Mouse (Mus musculus): ENCODE data around the gene Hoxa13. TPM values are rescaled to one million over a fixed set of nuclear protein-coding genes. Genes with fewer than 3 reads are reported as not detected.
A peak's percentile ranks its signal among the peaks of the same experiment; 100 is the strongest.

Gene Hoxa13
- polyA plus RNA-seq, 1 experiment from 2014 or later: 0.35 TPM

GRCm38 (mm10) chr6:52225612-52226568 is 34.8 kb downstream of the Hoxa13 start:
- Histone ChIP-seq H3K4me1 (replicated peaks; ENCODE audit: control insufficient read depth, insufficient read depth, low read length) (peaks cover 2% of the 10 kb centered on the region; the same call in 1 of the 2 replicates), H3K9ac (ENCODE audit: low read length) (peak overlapping the region; percentile 57), H3K27me3 (replicated peaks; ENCODE audit: control insufficient read depth, insufficient read depth, low read length) (peaks cover 97% of the 10 kb centered on the region), H3K4me2 (ENCODE audit: low read length) (peak overlapping the region; percentile 96), H3K4me3 (ENCODE audit: low read depth, low read length) (peak overlapping the region; percentile 59), H3K9me3 (ENCODE audit: control insufficient read depth, low read length) (no peaks in the 10 kb centered on the region), H3K36me3 (ENCODE audit: control insufficient read depth, insufficient read depth, low read length) (no peaks in the 10 kb centered on the region), H3K27ac (ENCODE audit: low read depth) (peak overlapping the region; percentile 44)
- 2% methylated on average over 69 of the region's 69 CpGs for WGBS
- DNase-seq (ENCODE audit: low spot score): peak; percentile 81
- ATAC-seq (replicated peaks; ENCODE audit: low FRiP score, low TSS enrichment, low read depth): no peak; the same call in 1 of the 2 replicates

GRCm38 (mm10) chr6:52224895-52225611 is 35.6 kb downstream of the Hoxa13 start:
- ATAC-seq (replicated peaks; ENCODE audit: low FRiP score, low TSS enrichment, low read depth): no peak
- Histone ChIP-seq H3K4me2 (ENCODE audit: low read length) (peak overlapping the region; percentile 96), H3K4me1 (replicated peaks; ENCODE audit: control insufficient read depth, insufficient read depth, low read length) (peaks cover 6% of the 10 kb centered on the region; the same call in 1 of the 2 replicates), H3K36me3 (ENCODE audit: control insufficient read depth, insufficient read depth, low read length) (no peaks in the 10 kb centered on the region), H3K9me3 (ENCODE audit: control insufficient read depth, low read length) (no peaks in the 10 kb centered on the region), H3K27ac (ENCODE audit: low read depth) (peak overlapping the region; percentile 44), H3K9ac (ENCODE audit: low read length) (peak overlapping the region; percentile 57), H3K27me3 (replicated peaks; ENCODE audit: control insufficient read depth, insufficient read depth, low read length) (peaks cover 98% of the 10 kb centered on the region), H3K4me3 (ENCODE audit: low read depth, low read length) (peak overlapping the region; percentile 59)
- 2% methylated on average over 36 of the region's 36 CpGs for WGBS
- DNase-seq (ENCODE audit: low spot score): peak; percentile 79

- WGBS: 13% methylated on average over 23 of the region's 24 CpGs
- Histone ChIP-seq H3K4me1 (replicated peaks; ENCODE audit: control insufficient read depth, insufficient read depth, low read length) (peaks cover 8% of the 10 kb centered on the region; the same call in 1 of the 2 replicates), H3K4me2 (ENCODE audit: low read length) (peak overlapping the region; percentile 96), H3K36me3 (ENCODE audit: control insufficient read depth, insufficient read depth, low read length) (no peaks in the 10 kb centered on the region), H3K9ac (ENCODE audit: low read length) (peak overlapping the region; percentile 57), H3K27me3 (replicated peaks; ENCODE audit: control insufficient read depth, insufficient read depth, low read length) (peaks cover 98% of the 10 kb centered on the region), H3K4me3 (ENCODE audit: low read depth, low read length) (peak overlapping the region; percentile 59), H3K27ac (ENCODE audit: low read depth) (peak overlapping the region; percentile 40; the same call in 1 of the 2 replicates), H3K9me3 (ENCODE audit: control insufficient read depth, low read length) (no peaks in the 10 kb centered on the region)
- ATAC-seq (replicated peaks; ENCODE audit: low FRiP score, low TSS enrichment, low read depth) (no peak), DNase-seq (ENCODE audit: low spot score) (peak; percentile 74)
Observed at GRCm38 (mm10) chr6:52223939-52224760, 36.5 kb downstream of the Hoxa13 start.

DNA sequence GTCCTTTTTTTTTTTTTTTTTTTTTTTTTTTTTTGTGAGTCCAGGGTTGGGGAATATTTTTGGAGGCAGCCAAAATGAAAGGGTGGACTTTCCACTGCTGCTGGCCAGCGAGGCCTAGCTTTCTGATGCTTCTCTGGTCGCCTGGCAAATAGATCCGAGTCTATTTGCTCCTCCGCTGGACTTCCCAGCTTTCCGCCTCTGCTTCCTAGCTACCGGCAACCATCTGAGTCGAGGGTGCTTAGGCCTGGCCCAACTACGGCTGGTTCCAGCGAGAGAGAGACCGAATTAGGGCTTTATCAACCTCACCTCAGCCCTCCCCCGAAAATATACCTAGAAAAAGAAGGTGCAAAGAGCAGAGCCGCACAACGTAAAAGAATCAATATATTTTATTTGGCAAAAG is 38.0 kb downstream of the Hoxa13 start:
- no peak for ATAC-seq (replicated peaks; ENCODE audit: low FRiP score, low TSS enrichment, low read depth)
- no peak for DNase-seq (ENCODE audit: low spot score)
- Histone ChIP-seq H3K4me2 (ENCODE audit: low read length) (peak overlapping the region; percentile 96), H3K9me3 (ENCODE audit: control insufficient read depth, low read length) (no peaks in the 10 kb centered on the region), H3K9ac (ENCODE audit: low read length) (peak overlapping the region; percentile 57; the same call in 1 of the 2 replicates), H3K27me3 (replicated peaks; ENCODE audit: control insufficient read depth, insufficient read depth, low read length) (peaks cover 98% of the 10 kb centered on the region), H3K27ac (ENCODE audit: low read depth) (peak overlapping the region; percentile 84; the same call in 1 of the 2 replicates), H3K4me1 (replicated peaks; ENCODE audit: control insufficient read depth, insufficient read depth, low read length) (peaks cover 10% of the 10 kb centered on the region; the same call in 1 of the 2 replicates), H3K4me3 (ENCODE audit: low read depth, low read length) (peak overlapping the region; percentile 59), H3K36me3 (ENCODE audit: control insufficient read depth, insufficient read depth, low read length) (no peaks in the 10 kb centered on the region)
- WGBS: 32% methylated on average over 13 of the region's 13 CpGs

- Histone ChIP-seq H3K9ac (ENCODE audit: low read length) (peak overlapping the region; percentile 36; the same call in 1 of the 2 replicates), H3K36me3 (ENCODE audit: control insufficient read depth, insufficient read depth, low read length) (no peaks in the 10 kb centered on the region), H3K4me2 (ENCODE audit: low read length) (peak overlapping the region; percentile 96), H3K27me3 (replicated peaks; ENCODE audit: control insufficient read depth, insufficient read depth, low read length) (peaks cover 96% of the 10 kb centered on the region), H3K9me3 (ENCODE audit: control insufficient read depth, low read length) (no peaks in the 10 kb centered on the region), H3K27ac (ENCODE audit: low read depth) (peak overlapping the region; percentile 84), H3K4me3 (ENCODE audit: low read depth, low read length) (peak overlapping the region; percentile 59), H3K4me1 (replicated peaks; ENCODE audit: control insufficient read depth, insufficient read depth, low read length) (peaks cover 15% of the 10 kb centered on the region; the same call in 1 of the 2 replicates)
- DNase-seq (ENCODE audit: low spot score) (no peak), ATAC-seq (replicated peaks; ENCODE audit: low FRiP score, low TSS enrichment, low read depth) (0 out of 2 replicates have a peak, but pooled peaks have one; percentile 10)
- 11% methylated on average over 21 of the region's 21 CpGs for WGBS
Observed at GRCm38 (mm10) chr6:52221993-52222685, 38.5 kb downstream of the Hoxa13 start.

DNA sequence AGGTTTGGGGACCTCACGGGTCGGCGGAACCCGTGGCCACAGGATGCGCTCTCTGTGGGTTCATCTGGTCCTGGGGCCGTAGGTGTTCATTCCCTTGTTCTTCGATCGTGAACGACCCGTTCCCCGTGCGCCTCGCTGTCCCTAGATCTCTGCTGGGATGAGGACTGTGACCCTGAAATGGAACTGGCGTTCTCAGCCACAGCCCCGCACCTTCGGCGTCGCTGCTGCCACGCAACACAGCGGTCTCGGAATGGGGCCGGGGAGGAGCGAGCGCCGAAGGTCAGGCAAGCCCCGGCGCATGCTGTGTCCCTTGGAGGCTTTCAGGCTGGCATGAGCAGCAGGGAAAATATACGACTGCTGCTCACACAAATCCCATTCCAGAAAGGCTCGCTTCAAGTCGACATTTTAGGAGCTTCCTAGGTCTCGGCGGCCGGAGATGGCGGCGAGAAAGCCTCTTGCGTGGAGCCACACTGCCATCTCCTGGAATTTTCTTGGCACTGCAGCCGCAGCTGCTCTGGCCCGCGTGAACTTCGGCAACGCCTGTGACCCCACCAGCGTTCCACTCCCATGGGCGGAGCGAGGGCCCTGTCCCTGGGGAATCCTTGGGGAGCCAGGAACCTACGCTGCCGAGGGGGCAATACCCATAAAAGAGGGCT is 39.2 kb downstream of the Hoxa13 start, which contains the start of gene Hoxa7:
Hoxa7 (minus strand) TSS at position 518 of the 656 bp plus-strand sequence.
- H3K27me3 ChIP-seq (replicated peaks; ENCODE audit: control insufficient read depth, insufficient read depth, low read length): peaks cover 95% of the 10 kb centered on the region

GRCm38 (mm10) chr6:52220865-52221310 is 39.8 kb downstream of the Hoxa13 start:
- DNase-seq (ENCODE audit: low spot score): no peak
- peaks cover 19% of the 10 kb centered on the region; the same call in 1 of the 2 replicates for H3K4me1 ChIP-seq (replicated peaks; ENCODE audit: control insufficient read depth, insufficient read depth, low read length)

More for the DNA sequence above, 39.2 kb downstream of the Hoxa13 start, which contains the start of gene Hoxa7:
- Histone ChIP-seq H3K9ac (ENCODE audit: low read length) (peak within 1 kb of the TSS; percentile 64), H3K9me3 (ENCODE audit: control insufficient read depth, low read length) (no peaks in the 10 kb centered on the region), H3K27ac (ENCODE audit: low read depth) (peak within 1 kb of the TSS; percentile 84), H3K4me3 (ENCODE audit: low read depth, low read length) (peak within 1 kb of the TSS; percentile 59), H3K4me2 (ENCODE audit: low read length) (peak within 1 kb of the TSS; percentile 96), H3K4me1 (replicated peaks; ENCODE audit: control insufficient read depth, insufficient read depth, low read length) (peaks cover 15% of the 10 kb centered on the region; the same call in 1 of the 2 replicates), H3K36me3 (ENCODE audit: control insufficient read depth, insufficient read depth, low read length) (no peaks in the 10 kb centered on the region)
- ATAC-seq (replicated peaks; ENCODE audit: low FRiP score, low TSS enrichment, low read depth) (peak; percentile 45), DNase-seq (ENCODE audit: low spot score) (peak; percentile 98)
- 2% methylated on average over 46 of the region's 46 CpGs for WGBS

More at GRCm38 (mm10) chr6:52220865-52221310, 39.8 kb downstream of the Hoxa13 start:
- peak overlapping the region; percentile 84; the same call in 1 of the 2 replicates for H3K27ac ChIP-seq (ENCODE audit: low read depth)
- 16% methylated on average over 12 of the region's 12 CpGs for WGBS
- peak overlapping the region; percentile 59 for H3K4me3 ChIP-seq (ENCODE audit: low read depth, low read length)
- no peaks in the 10 kb centered on the region for H3K9me3 ChIP-seq (ENCODE audit: control insufficient read depth, low read length)
- no peak for ATAC-seq (replicated peaks; ENCODE audit: low FRiP score, low TSS enrichment, low read depth)
- H3K27me3 ChIP-seq (replicated peaks; ENCODE audit: control insufficient read depth, insufficient read depth, low read length): peaks cover 95% of the 10 kb centered on the region
- peak overlapping the region; percentile 64 for H3K9ac ChIP-seq (ENCODE audit: low read length)
- peak overlapping the region; percentile 96 for H3K4me2 ChIP-seq (ENCODE audit: low read length)
- H3K36me3 ChIP-seq (ENCODE audit: control insufficient read depth, insufficient read depth, low read length): no peaks in the 10 kb centered on the region
